Mouse (Mus musculus): ENCODE measurements around the gene Otud7b.

GRCm38 (mm10) chr3:96128128-96128527 lies 23.8 kb downstream of the Otud7b start:
- no peak for TF ChIP-seq POLR2A (IDR thresholded peaks at IDR 0.05; ENCODE audit: low read depth, low read length)
- TF ChIP-seq CTCF (conservative IDR thresholded peaks at IDR 0.05; ENCODE audit: insufficient read depth, insufficient read length, low read depth, low read length): no peak

Measured in kidney, adult 2 months (tissue).